Mouse (Mus musculus) layer of hippocampus, postnatal 36 days (tissue): ENCODE results near the gene Syne3. TPM values are rescaled to one million over a fixed set of nuclear protein-coding genes. Genes with fewer than 3 reads are reported as not detected.

Source experiments
- DNase-seq, 2 experiments: peaks; one replicate each; pipeline ENCODE4 v3.0.0; 2022
- total RNA-seq, 2 experiments: library from RNA; stranded (reverse); gene quantifications; 2 replicates each; pipeline ENCODE4 v1.2.3; 2021

Syne3 gene
- total RNA-seq, 2 experiments from 2014 or later = 1.3 to 2.0 TPM

- peak; percentile 51 to 66 for DNase-seq
Observed at GRCm38 (mm10) chr12:105025271-105025946, 15.8 kb upstream of the Syne3 start.

- DNase-seq = no peak
Observed at GRCm38 (mm10) chr12:105022776-105023175, 13.2 kb upstream of the Syne3 start.

DNA sequence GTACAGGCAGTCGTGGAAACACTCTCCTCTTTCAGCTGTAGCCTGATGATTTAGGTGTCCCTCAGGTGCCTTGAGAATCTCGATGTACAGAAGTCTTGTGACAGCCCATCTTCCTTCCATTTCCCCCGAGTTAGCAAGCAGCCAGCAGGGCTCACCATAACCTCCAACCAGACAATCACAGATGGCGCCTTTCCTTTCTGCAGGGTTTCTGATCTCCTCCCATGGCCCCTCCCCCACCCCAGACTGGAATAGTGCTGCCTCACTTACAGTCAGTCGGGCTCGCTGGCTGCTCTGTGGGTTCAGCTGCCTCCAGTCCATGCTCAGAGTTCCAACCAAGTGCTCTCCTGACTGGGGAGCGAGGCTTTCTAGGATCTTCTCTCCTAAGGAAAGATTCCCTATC lies 12.5 kb upstream of the Syne3 start:
- peak in 1 of 2 experiments; percentile 37 for DNase-seq

- no peak for DNase-seq
Observed at GRCm38 (mm10) chr12:105021441-105022069, 11.9 kb upstream of the Syne3 start.

DNA sequence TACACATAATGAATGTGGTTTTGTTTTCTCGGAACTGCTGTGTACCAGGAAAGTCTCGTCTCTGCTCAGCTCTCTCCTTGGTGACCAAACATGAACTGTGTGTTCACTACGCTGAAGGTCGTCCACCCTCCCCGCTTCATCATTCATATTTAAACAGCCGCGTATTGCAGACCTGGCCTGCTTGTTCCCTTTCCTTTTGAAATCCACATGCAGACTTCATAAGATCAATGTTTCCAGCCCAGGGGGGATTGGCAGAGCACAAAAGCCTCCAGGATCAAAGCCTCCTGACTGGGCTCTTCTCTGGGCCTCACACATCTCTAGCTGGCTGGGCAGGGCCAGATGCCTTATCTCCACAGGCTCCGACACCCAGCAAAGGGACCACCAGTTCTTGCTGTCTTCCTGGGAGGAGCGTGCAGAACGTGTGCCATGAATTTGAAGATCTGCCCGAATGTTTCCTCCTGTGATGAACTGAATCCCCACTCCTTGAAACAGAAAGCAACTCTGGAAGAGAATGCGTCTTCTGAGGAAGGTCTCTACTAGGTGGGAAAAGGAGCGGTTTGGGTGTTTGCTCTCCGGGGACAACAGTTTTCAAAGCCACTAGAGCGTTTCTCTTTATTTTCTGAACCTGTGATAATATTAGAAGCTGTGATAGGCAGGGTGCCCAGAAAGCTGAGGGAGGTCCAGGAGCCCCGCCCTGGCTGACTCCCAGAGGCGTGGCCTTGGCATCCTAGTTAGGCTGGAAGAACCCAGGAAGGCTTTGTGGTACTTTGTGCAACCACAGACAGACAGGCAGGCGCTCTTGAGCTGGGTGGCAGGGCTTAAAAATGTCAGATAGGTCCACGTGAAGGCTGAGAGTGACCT lies 10.0 kb upstream of the Syne3 start:
- DNase-seq = no peak

DNA sequence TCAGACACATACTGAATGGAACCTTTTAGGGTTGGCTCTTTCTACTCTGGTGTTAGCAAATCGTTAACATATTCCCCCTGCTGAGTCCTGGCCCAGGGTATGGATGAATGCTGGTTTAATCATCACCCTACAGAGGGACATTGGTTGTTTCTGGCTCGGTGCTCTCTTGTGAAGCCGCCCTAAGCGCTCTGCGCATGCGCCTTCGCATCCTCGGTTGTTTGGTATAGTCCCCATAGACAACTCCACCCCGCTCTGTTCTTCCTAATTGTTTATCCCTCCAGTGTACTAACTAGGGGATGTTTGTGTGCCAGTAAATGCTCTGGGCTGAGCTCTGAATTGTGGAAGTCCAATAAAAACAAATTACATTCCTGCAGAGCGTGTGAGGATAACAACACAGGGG lies 7.0 kb upstream of the Syne3 start:
- no peak for DNase-seq

DNA sequence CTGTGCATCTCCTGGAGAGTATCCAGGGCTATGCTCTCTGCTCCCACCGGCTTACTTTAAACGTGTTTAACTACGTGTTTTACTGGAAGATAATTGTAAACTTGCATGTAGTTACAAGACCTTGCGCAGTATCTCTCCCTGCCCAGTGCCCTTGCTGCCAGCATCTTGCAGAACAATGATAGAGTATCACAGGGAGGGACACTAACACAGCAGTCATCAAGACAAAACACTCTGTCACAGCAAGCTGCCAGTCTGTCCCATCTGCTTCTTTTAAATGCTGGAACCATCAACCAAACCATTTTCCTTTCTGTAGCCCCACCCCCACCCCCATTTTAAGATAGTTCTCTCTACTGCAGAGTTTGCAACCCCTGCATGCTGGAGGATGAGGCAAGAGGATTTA lies 6.6 kb upstream of the Syne3 start:
- DNase-seq = peak in 1 of 2 experiments; percentile 40

GRCm38 (mm10) chr12:105013065-105013464 lies 3.5 kb upstream of the Syne3 start:
- no peak for DNase-seq

GRCm38 (mm10) chr12:105012314-105012713 lies 2.7 kb upstream of the Syne3 start:
- DNase-seq = no peak

GRCm38 (mm10) chr12:105011589-105011988 lies 2.0 kb upstream of the Syne3 start:
- DNase-seq = no peak

DNA sequence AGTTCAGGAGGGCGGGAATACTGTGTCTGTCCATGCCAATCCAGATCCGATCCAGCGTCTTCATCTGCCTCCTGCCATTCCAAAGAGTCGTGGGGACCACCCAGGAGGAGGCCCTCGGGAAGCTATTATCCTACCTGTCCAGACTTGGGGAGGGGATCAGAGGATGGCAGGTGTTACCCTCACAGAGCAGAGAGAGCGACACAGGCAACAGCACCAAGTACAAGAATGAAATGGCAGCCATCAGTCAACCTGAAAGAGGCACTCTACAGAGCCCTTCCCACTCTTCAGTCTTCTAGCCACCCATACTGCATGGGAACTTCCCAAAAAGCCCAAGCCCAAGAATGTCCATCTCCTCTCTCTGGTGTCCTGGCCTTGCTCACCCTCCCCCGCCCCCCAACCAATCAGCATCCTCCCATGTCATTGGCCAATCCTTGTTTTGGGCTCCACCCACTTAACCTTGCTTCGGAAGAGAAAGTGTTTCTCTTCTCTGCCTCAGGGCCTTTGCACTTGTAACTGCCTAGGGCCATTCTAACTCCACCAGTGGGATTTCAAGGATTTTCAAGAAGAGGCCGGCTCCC lies 693 bp upstream of the Syne3 start:
- no peak for DNase-seq

DNA sequence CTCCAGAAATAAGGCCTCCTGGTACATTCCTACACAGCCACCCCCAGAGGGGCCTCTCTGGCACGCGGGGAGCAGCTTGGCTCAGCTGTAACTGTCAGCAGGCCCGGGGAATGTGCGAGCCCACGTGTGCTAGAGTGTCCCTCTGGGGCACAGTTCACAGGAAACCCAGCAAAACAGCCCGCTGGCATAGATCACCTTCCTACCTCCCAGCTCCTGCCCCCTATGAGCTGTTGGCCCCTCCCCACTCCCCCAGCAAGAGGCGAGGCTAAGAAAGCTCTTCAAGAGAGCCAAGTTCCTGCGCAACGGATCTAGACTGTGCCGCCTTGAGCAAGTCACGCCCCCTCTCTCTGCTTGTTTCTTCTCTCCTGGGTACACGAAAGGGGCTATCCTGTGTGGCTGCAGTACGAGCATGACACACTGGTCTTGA lies 844 bp downstream of the Syne3 start:
- no peak for DNase-seq

DNA sequence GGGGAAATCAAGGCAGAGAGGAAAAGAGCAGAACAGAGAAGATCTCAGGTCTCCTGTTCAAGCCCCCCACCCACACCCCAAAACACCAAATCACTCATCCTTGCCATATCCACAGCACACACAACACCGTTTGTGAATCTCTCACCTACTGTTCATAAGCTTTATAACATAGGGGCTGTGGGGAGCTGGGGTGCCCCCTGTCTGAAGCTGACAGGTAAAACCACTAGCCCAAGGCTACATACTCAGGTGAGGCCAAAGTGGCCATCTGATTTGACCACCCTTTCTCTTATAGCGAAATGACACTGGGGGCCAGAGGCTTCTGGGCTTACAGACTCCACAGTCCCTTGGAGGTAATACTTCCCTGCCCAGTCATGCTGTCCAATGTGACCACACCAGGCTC lies 1.5 kb downstream of the Syne3 start:
- DNase-seq = no peak

- no peak for DNase-seq
Observed at GRCm38 (mm10) chr12:105005715-105005972, 4.0 kb downstream of the Syne3 start.

DNA sequence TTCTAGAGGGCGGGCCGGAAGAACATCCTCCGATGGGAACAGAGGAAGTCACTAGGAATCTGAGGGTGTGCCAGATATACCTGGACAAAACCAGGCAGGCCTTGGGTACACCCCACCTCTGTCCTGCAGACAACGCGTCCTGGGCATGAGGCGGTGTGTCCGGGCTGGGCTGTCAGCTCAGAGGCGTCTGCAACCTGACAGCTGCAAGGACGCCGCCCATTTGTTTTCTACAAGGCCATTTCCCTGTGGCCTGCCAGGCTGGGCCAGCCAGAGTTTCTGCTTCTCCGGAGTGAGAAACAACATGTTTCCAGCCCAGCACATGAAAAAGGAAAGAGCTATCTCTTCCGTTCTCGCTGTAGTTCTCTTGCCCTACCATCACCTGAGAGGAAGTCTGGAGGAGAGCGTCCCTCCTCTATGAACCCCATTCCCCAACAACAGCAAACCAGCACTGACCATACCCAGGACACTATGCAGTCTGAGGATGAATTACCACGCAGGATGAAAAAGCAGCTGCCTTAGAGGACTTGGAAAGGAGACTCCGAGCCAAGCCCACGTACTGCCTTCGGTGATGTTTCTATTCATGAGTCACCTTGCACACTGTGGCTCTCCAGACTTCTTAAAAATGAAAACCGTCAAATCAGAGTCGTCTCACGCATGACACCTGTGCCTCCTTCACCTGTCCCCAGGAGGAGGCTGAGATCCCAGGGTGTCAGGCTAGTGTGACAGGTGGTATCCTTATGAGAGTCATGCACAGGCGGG lies 4.5 kb downstream of the Syne3 start:
- DNase-seq = no peak

GRCm38 (mm10) chr12:105003715-105004114 lies 5.9 kb downstream of the Syne3 start:
- no peak for DNase-seq

DNA sequence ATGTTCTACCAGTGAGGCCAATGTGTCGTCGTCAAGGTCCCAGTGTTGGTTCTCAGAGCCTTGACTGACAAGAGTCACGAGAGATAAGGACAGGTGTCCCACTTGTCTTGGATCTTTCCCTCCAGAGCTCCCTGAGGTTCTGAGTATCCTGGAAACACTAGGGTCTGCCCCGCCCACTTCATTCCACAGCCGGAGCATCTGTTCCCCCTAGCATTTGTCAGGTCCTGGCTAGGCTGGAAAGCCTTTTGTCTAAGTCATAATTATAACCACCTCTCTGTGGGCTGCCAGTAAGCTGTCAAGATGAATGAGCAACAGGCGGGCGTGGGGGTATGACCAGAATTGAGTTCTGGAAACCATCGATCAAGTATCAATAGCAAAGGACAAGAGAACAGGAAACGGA lies 6.5 kb downstream of the Syne3 start:
- no peak for DNase-seq

DNA sequence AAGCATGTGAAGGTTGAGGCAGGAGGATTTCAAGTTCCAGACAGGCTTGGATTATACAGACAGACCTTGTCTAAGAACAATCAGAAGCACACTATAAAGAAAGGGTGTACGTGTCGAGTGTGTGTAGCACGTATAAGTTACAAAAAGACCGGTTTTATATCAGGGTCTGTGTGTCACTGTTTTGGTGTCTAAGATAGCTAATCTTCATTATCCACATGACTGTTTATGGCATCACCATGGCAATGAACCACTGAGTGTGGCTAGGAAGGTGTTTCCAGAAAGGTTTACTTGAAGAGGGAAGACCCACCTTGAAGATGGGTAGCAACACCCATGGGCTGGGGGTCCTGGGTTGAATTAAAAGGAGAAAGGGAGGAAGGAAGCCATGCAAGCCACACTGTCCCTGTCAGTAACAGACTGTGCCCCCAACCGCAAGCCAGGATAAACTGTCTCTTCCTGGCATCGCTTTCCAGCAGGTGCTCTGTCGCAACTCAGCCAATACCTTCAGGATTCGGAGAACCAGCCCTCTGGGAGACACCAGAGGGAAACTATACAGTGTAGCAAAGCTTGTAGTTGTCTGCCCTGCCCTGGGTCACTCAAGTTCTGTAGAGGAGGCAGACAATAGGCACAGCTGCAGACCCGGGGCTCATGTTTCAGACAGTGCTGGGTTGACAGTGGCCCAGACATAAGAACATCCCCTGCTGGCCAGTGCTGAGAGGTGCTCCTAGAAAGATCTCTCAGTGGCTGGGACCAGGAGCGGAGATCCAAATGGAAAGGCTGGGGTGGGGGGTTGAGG lies 7.1 kb downstream of the Syne3 start:
- DNase-seq = no peak

DNA sequence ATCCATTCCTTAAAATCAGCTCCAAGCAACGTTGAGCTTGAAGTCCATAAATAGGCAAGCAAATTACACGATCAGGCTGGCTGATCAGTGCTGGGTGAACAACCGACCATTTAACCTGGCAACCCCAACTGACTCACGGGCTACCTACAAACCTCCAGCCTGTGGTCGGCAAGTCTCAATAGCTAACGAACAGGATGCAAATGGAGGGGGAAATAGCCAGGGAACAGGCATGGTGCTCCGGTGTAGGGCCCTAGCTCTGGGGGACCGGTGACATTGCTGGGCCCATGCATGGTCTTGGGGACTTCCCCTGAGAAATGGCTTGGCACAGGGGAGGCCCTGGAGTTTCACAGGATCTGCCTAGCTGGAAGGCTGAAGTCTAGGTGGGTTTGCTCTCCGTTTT lies 8.3 kb downstream of the Syne3 start:
- no peak for DNase-seq

GRCm38 (mm10) chr12:105000487-105001283 lies 8.9 kb downstream of the Syne3 start:
- DNase-seq = no peak

DNA sequence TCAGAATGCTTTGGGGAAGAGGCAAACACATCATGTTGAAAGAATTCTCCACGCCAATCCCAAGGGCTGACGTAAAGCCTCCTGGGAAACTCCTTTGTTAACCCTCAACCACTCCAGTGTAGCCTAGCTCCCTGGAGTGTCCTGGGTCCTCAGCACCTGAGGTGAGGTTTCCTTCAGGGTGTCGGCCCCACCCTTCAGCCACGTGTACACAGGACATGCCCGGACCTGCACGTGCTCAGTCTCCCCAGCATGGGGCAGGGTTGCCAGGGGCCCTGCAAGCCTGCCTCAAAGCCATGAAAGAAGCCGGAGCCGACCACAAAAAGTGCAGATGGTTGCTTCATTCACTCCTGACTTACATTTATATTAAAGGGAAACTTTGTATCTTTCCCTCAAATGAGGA lies 10.4 kb downstream of the Syne3 start:
- no peak for DNase-seq
